Mouse (Mus musculus): ENCODE data around the gene Rnf212. TPM values are rescaled to one million over a fixed set of nuclear protein-coding genes. Genes with fewer than 3 reads are reported as not detected.
"Not testable (repeated sequence)": the region's sequence is repeated elsewhere in the genome, so short reads cannot be mapped to it uniquely, and the experiment has no call there.

Rnf212 gene
- total RNA-seq (2021) = not detected
- long read RNA-seq, experiment 1 = 0 reads
- long read RNA-seq, experiment 2 = 0 reads

DNA sequence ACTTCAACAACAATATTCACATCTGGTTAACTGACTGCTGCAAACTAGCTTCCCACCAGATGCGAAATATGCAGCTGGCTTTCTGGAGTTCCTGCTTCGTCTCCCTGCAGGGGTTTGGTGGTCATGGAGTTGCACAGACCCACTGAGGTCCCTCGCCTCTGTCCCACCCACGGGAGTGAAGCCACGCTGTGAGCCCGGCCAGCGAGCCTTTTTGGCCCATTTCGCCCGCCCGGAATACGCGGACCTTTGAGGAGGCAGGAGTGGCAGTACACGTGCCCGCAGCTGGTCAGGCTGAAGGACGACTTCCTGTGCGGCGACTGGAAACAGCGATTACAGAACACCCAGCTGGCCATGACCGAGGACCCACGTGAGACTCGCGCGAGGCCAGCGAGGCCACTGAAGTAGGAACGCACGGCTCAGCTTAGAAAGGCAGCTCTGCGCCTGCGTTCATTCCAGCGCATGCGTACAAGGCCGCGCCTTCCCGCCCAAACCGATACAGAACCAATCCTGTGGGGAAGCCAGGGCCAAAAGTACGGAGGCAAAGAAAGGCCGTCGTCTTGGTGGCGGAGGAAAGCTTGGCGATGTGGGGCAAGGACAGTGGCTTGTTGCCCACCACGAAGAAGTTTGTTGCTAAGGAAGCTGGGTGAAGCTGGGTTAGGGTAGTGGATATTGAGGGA lies at the start of gene Rnf212:
TSS of gene Rnf212 (minus strand) at position 353 of the 677 bp plus-strand sequence.
- no peak for DNase-seq (ENCODE audit: low spot score in 2 of 2)

DNA sequence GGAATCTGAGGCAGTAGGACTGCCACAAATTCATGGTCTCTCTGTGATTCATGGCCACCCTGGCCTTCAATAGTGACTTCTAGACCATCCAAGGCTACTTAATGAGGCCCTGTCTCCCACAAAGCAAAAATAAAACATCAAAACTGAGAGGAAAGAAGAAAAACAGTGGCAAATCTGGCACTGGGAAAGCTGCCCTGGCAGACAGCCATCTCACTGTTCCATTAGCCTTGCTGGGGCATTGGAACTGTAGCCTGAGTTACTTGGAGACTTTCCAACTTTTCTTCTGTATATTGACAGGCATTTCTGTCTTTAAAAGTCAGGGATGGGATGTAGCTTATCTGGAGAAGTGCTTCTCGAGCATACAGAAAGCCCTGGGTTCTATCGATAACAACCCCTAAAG lies 48.5 kb upstream of the Rnf212 start:
- peak; percentile 34 to 51 for DNase-seq (ENCODE audit: low spot score in 2 of 2)

DNA sequence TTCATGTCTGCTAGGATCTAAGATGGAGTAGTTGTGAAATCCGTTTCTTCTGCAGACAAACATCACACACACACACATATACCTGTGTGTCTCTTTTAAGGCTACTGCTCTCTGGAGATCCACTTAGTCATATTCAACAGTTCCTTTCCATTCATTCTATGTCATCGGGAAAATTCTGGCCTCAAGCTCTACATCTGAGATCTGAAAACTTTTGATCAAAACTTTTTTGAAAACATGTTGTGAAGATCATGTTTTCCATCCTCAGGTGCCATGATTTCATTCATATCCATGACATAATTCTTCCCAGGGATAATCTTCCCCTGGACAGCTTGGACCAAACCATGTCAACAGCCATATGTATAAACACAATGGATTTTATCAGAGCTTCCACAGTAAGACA lies 34.0 kb upstream of the Rnf212 start, which contains the start of gene Vmn2r8:
TSS of gene Vmn2r8 (minus strand) at position 101 of the 400 bp plus-strand sequence.
- not testable (repeated sequence) for DNase-seq (ENCODE audit: low spot score in 2 of 2)

DNA sequence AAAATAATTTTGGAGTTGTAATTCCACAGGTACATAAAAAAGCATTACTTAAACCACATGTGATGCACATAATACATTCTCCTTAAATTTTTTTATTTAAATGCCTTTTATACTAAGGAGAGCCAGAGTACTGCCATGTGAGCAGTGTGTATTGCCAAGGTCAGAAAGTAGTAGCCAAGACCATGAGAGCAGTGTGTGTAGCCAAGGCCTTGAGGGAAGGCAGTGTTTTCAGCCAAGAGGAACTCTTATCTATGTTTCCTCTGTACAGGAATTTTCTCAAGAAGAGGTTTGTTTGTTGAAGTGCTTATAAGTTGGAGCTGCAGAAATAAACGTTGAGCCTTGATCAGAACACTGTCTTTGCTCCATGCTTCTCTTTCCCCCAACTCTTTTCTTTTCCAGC lies 28.9 kb upstream of the Rnf212 start:
- DNase-seq (ENCODE audit: low spot score in 2 of 2) = no peak

DNA sequence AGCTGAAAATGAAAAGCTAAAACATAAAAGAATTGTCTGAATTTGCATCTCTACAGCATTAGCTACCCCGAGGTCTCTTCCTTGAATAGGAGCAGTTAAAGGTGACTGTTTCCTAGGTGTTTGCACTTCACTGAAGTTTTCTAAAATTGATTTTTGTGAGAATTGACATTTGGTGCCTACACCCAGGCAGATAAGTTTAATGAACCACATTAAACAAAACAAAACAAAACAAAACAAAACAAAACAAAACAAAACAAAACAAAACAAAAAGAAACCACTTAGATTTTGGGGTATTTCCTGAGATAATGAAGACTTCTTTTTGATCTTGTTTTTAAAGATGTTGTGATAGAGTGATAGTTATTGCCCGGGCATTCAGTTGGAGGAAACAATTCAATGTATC lies 20.5 kb upstream of the Rnf212 start, which contains the start of gene Tmed11:
TSS of gene Tmed11 (minus strand) at position 101 of the 400 bp plus-strand sequence.
- DNase-seq (ENCODE audit: low spot score in 2 of 2) = not testable (repeated sequence)

DNA sequence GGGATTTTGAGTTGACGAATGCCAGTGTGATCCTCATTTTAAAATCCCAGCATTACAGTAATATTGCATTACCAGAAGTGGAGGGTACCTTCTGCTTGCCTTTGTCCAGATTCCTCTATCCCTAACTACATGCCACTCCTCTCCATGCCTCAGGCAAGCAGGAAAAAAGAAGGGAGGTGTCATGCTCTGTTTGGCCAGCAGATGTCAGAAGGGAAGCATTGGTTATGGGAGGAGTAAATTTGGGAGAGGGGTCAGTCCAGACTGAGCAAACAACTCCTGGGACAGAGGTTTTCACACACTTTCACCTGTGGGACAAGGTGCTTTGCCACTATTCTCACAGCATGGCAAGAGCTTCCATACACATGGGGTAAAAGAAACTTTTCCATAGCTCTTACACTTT lies 15.6 kb upstream of the Rnf212 start:
- peak in 1 of 2 experiments; percentile 5 for DNase-seq (ENCODE audit: low spot score in 2 of 2)

DNA sequence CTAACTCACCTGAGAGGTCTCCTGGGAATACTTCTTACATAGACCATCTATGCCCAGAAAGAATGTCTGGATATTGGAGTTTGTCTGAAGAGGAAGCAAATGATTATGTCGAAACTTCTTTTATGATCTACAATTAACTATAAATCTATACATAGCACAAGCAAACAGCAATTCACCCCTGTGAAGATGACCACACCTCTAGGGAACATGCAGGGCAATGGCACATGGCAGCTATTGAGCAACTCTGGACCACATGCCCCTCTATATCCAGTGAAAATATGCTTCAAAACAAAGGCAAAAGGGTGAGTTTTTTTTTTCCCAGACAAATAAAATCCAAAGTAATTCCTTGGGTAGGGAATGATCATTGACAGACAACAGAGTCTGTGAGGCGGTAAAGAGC lies 14.8 kb downstream of the Rnf212 start:
- no peak for DNase-seq (ENCODE audit: low spot score in 2 of 2)

DNA sequence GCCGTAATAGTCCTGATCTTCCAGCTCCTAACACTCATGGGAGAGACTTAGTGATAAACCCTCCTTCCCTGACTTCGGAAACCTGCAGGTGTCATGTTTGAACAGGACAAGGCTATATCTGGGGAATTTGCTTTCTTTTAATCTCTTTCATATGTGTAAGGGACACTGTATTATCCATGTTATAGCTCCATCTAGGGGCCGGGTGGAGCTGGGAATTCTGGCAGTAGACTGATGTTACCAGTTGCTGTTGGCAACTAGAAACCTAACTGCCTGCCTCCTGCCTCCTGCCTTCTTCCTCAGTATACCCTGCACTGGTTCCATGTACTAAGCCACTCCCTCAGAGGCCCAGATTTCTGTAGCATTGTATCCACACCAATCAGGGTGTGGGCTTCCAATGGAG lies 16.4 kb downstream of the Rnf212 start:
- DNase-seq (ENCODE audit: low spot score in 2 of 2) = no peak

DNA sequence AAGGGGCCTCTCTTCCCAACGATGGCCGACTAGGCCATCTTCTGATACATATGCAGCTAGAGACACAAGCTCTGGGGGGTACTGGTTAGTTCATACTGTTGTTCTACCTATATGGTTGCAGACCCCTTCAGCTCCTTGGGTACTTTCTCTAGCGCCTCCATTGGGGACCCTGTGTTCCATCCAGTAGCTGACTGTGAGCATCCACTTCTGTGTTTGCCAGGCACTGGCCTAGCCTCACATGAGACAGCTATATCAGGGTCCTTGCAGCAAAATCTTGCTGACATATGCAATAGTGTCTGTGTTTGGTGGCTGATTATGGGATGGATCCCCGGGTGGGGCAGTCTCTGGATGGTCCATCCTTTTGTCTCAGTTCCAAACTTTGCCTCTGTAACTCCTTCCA lies 23.5 kb downstream of the Rnf212 start:
- not testable (repeated sequence) for DNase-seq (ENCODE audit: low spot score in 2 of 2)

DNA sequence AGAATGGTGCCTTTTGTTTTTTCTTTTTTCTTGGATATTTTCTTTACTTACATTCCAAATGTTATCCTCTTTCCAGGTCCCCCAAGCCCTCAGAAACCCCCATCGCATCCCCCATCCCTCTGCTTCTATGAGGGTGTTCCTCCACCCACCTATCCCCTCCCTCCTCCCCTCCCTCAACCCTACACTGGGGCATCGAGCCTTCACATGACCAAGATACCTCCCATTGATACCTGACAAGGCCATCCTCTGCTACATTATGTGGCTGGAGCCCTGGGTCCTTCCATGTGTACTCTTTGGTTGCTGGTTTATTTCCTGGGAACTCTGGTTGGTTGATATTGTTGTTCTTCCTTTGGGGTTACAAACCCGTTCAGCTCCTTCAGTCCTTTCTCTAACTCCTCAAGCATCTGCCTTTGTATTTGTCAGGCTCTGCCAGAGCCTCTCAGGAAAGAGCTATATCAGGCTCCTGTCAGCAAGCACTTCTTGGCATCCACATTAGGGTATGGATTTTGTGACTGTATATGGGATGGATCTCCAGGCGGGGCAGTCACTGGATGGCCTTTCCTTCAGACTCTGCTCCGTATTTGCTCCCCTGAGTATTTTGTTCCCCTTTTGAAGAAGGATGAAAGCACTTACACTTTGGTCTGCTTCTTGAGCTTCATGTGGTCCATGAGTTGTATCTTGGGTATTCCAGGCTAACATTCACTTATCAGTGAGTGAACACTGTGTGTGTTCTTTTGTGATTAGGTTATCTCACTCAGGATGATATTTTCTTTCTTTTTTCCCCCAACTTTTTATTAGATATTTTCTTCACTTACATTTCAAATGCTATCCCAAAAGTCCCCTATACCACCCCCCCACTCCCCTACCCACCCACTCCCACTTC lies 24.2 kb downstream of the Rnf212 start:
- DNase-seq (ENCODE audit: low spot score in 2 of 2) = no peak

DNA sequence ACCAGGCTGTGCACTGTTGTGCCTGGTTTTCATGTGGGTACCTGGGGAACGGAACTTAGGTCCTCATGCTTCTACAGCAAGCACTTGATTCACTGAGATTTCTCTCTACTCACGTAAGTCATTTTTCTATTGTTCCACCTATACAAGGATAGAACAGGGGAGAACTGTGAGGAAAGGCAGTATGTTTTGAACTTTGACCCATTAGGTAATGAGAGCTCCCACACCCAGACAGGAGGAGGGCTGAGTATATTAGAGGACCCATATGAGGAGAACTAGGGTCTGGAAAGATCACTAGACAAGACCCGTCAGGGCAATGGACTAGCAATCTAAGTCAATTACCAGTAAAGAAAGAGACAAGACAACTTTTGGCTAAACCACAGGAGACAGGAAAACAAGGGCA lies 30.2 kb downstream of the Rnf212 start:
- DNase-seq (ENCODE audit: low spot score in 2 of 2) = no peak

DNA sequence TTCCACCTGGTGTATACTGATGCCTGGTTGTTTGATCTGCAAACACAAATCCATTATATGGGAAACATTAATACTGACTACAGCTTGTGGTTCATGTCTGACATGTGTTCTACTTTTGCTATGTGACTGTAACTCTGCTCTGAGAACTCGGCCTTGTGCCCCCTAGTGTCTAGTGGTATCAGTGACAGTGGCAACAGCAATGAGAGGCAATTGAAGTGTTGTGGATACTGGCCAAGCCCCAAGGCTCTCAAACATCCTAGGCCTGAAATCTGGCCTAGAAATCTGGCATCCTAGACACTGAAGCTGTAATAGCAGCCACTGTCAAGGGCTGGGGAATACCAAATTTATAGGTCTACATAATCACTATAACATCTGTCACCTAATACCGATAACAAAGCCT lies 30.9 kb downstream of the Rnf212 start:
- no peak for DNase-seq (ENCODE audit: low spot score in 2 of 2)

DNA sequence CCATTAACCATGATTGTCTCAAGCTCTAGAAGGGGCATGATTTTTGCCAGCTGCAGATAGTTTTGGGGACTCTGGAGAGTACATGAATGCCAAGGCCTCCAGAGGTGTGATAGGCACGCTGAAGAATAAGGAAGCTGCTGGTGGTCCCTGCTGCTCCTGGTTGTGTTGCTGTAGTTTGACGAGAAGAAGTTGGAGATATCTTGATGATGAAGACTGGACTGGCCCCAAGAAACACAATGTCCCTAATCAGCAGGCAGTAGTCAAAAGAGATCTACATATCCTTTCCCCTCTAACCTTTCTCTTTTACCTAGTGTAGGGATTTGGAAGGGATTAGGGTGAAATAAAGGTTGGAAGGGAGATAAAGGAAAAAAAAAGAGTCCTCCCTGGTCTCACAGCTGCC lies 32.2 kb downstream of the Rnf212 start:
- DNase-seq (ENCODE audit: low spot score in 2 of 2) = no peak

DNA sequence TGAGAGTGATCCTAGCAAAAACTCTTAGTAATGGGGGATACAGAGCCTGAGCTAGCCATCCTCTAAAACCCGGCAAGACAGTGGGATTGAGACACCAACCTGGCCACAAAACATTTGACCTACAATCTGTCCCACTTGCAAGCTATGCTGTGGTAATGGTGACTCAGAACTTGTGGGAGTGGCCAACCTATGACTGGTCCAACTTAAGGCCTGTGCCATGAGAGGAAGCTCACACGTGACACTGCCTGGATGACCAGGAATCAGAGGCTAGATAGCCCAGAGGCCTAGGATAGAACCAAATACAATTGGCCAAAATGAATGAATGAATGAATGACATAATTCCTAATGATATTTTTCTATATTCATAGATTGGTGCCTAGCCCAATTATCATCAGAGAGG lies 32.9 kb downstream of the Rnf212 start:
- DNase-seq (ENCODE audit: low spot score in 2 of 2) = no peak

DNA sequence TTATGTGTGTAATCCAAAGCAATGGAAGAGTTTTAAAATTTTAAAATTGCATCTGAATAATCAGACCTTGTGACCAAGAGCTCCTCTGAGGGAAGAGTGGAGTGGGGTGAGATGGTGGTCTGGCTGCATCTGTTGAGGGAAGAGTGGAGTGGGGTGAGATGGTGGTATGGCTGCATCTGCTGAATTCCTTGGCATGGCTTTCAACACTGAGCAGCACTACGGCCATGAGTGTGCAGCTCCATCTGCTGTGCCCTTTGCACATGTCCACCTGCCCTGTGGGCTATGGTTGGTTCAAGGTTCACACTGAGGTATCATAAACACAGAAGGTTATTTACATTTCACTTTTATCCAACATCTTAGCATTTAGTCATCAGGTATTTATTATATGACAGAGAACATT lies 47.4 kb downstream of the Rnf212 start:
- no peak for DNase-seq (ENCODE audit: low spot score in 2 of 2)

DNA sequence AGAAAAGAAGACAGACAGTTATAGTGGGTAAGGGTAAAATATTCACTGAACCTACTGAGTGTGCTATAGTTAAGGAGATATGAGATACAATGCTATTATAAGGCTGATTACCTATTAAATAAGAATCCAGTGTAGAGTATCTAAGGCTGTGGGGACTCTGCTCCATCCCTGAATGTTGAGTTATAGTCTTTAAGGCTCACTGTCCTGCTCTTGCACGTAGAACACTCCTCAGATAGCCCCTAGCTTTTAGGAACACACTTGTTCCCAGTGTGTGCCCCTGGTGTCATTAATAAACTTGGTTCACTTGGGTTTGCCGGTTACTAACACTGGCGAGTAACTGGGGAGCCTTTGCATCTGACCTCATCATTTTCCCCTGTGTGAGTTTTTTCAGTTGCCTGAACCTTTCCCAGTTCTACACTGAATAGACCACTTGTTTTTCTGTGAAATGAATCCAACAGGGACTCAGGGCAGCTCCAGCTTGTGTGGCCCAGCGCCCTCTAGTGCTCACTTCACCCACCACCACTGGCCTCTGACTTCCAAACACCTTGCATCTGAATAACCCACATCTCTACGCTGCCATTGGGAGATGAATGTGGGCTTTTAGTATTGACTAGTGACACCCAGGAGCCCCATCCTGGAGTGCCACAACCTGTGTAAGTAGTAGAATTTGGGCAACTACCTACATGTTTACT lies 48.1 kb downstream of the Rnf212 start:
- peak; percentile 28 to 53 for DNase-seq (ENCODE audit: low spot score in 2 of 2)

DNA sequence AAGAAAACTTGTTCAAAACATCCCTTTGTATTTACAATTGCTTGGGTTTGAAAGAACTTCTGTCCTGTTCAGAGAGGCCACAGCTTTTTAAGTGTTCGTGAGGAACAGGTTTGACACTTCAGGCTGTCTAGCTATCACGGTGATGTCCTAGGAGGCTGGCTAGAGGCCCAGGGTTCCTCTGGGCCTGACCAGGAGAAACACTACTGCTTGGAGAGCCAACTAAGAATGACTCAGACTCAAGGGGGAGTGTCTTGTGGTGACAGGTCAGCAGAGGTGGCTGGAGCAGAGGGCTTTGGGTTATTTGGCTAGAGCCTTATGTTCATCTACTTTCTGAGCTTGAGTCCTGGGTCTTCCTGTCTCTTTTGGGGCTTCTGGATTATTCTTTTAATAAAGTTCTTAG lies 50.8 kb downstream of the Rnf212 start:
- DNase-seq (ENCODE audit: low spot score in 2 of 2) = no peak

DNA sequence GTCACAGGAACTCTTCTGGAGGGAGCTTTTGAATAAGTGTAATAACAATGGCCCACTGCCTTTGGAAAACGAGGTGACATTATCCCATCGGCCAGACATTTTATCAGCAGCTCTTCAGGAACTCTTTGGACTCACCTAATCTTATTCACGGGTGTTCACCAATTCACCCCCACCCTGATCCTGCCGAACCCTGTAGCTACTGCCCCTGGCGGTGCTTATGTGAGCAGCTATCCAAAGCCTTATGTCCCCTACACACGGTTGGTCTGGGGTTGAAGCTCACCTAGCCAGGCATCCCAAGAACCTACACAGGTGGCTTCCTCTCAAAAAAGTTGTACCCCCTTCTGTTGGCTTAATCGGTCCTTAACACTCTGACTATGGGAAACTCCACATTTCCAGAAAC lies 55.0 kb downstream of the Rnf212 start:
- no peak for DNase-seq (ENCODE audit: low spot score in 2 of 2)

DNA sequence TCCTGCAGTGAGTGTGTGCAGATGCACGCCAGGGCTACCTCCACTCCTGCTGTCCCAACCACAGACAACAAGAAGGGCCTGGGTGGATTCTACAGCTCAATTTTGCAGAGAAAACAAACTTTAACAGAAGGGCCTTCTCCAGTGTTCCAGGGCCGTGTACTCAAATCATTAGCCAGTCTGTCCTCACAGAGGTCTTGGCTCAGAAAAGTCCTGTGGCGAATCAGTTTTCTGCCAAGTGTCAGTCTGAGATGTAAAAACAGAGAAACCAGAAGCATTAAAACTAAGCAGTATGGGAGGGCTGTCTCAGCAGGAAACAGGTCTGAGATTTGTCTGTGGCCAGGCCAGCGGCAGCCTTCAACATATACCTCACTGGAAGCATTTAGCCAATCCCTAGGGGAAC lies 56.7 kb downstream of the Rnf212 start:
- no peak for DNase-seq (ENCODE audit: low spot score in 2 of 2)

DNA sequence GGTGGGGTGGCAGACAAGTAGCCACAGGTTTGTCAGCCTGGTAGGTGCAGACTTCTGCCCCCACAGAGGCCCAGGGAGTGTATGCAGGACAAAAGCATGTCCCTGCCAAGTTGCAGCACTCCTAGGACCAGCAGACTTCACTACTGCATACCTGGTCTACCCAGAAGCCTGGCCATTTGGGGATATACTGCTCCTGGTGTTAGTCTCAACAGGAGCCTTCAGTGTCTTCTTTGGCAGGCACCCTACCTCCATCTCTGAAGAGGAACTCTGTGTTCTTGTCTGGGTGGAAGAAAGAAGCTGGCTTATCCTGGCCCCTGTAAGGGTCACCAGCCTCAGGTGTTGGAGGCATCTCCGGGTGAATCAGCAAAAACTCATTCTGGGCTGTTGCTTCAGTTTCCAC lies 58.8 kb downstream of the Rnf212 start:
- no peak for DNase-seq (ENCODE audit: low spot score in 2 of 2)

DNA sequence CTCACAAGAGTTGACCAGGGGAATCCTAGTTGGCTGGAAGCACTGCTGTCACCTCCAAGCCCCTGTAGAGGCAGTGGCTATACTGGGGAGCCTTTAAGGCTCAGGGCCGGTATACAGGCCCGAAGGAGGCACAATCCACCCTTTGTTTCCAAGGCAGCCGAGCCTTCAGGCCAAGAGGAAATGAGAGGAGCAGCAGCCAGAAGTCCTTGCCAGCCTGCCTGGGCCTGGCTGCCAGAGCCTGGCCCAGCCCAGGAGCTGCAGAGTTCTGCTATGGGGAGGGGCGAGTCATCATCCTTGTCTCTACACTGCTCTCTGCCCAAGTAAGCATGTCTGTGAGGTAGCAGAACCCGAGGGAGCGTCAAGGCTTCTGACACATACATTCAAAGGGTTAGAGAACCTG lies 60.6 kb downstream of the Rnf212 start:
- DNase-seq (ENCODE audit: low spot score in 2 of 2) = no peak

DNA sequence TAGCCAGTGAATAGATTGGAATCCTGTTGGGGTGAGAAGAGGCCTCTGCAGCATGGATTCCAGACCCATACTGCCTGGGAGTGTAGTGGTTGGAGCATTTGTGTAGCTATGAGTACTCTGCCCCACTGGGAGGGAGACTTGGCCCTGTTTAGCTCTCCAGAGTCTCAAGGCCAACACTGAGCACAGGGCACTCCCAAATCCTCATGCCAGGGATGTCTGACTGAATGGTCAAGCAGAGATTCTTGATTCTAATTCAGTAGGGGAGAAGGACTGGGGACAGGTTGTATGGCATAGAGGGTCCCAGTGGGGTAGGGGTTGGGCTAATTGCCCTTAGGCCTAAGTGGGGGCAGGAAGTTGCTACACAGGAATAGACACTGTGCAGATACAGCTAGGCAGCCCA lies 61.1 kb downstream of the Rnf212 start:
- no peak for DNase-seq (ENCODE audit: low spot score in 2 of 2)

Data from adrenal gland, postnatal 4 days (tissue).